Mouse (Mus musculus) layer of hippocampus, adult 9-10 months (tissue): ENCODE results near the gene Fsd1.
"Not testable (repeated sequence)": the region's sequence is repeated elsewhere in the genome, so short reads cannot be mapped to it uniquely, and the experiment has no call there.

Experiments
- DNase-seq: peaks from one replicate; pipeline ENCODE4 v3.0.0; 2022; ENCODE audit warnings: low spot score

Fsd1 gene

DNA sequence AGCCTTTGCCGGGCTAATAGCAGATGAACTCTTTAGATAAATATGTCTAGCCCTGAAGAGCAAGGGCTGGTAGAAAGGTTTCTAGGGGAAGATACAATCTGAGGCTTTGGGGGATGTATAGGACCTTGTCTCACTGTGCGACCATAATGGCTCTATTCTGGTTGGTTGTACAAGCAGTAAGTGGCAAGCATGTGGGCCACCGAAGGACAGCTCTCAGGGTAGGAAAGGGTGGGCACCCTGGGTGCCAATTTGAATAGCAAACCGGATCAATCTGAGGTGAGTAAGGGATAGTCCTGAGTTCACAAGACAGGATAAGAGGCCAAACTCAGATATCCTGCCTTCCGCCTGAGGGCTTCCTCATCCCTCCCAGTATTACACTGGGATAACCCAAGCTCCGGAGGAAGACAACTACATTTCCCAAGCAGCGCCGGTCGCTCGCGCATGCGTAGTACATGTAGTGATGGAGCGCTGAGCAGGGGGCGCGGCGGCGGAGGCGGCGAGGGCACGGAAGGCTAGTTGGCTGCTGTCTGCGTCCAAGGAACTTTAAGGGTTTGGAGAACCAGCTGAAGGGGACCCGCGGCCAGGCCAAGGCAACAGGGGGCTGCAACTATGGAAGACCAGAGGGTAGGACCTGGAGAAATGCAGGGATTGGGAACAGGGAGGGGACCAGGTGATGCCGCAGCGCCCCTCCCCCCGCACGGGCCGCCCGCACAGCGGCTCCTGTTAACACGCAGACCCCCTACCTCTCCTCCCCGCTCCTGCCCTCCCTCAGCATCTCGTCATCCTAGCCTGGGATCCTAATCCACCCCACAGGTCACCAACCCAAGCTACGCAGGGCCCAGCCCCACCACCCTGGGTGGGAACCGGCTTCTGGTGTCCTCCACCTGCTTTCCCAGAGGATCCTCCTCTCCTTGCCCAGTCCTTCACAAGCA lies at the start of gene Fsd1:
TSS of gene Fsd1 (plus strand) at position 480 of the 932 bp plus-strand sequence.
- DNase-seq, result no peak

DNA sequence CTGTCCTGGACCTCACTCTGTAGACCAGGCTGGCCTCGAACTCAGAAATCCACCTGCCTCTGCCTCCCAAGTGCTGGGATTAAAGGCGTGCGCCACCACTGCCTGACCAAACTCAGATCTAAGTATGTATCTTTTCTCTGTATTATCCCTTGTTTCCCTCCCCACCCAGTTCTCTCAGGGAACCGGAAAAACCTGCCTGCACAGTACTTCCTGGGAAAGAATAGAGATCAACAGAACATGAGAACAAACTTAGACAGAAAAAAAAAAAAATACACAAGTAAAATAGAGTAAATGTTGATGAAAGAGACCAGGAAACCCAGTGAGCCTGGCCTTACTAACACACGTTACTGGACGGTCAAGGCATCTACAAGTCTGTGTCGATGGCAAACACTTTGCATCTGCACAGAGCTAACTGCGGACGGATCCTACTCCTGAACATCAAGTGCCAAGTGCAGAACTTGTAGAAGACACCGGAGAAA lies 41.9 kb upstream of the Fsd1 start:
- not testable (repeated sequence) for DNase-seq

- peak; percentile 91 for DNase-seq
Measured at GRCm38 (mm10) chr17:55944866-55945682, 41.2 kb upstream of the Fsd1 start.

- DNase-seq, result no peak
Measured at GRCm38 (mm10) chr17:55945696-55946095, 40.6 kb upstream of the Fsd1 start.

GRCm38 (mm10) chr17:55948647-55949046 lies 37.7 kb upstream of the Fsd1 start:
- no peak for DNase-seq

GRCm38 (mm10) chr17:55949400-55949799 lies 36.9 kb upstream of the Fsd1 start, which contains the start of gene Zfp119b:
Gene Zfp119b, minus strand, starts transcription at chr17:55949500.
- DNase-seq, result no peak

DNA sequence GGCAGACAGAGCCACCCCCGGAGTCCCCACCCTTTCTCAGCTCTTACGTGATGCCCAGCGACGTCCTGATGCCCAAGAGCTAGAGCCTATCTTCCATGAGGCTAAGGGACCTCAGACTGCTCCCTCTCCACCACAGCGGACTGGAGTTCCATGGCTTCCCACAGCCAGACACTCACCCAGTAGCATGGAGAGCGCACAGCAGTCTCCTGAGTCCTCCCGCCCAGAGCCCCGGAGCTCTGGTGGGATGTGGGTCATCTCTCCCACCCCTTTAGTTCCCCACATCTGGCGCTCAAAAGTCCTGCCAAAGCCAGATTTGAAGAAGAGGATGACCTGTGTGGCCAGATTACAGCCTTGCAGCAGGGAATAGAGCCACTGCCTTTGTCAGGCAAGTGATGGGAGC lies 35.7 kb upstream of the Fsd1 start:
- no peak for DNase-seq

- no peak for DNase-seq
Measured at GRCm38 (mm10) chr17:55952041-55952440, 34.3 kb upstream of the Fsd1 start.

DNA sequence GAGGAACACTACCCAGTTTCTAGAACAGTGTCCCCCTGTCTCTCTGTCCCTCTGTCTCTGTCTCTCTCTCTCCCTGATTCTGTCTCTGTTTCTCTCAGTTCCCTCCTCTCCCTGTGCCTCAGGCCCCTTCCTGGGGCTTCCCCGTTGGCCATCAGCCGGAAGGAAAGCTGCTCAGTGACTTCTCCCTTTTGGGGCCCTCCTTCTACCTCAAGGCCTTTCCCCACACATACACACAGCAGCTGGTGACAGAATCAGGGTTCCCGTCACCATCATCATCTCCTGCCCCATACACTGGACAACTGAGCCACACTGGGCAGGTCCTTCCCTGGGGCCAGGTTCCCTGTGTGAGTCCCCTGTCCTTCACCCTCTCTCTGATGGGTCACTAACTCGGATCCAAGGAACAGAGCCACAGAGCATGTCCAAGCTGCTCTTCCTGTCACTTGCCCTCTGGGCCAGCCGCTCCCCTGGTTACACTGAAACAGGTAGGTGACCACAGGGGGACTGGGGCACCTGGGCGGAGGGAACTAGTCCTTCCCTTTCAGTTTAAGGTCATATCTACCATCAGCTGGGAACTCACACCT lies 33.8 kb upstream of the Fsd1 start, which contains the start of gene Ebi3:
TSS of gene Ebi3 (plus strand) at position 194 of the 581 bp plus-strand sequence.
- DNase-seq, result no peak

GRCm38 (mm10) chr17:55953751-55954150 lies 32.6 kb upstream of the Fsd1 start:
- no peak for DNase-seq

DNA sequence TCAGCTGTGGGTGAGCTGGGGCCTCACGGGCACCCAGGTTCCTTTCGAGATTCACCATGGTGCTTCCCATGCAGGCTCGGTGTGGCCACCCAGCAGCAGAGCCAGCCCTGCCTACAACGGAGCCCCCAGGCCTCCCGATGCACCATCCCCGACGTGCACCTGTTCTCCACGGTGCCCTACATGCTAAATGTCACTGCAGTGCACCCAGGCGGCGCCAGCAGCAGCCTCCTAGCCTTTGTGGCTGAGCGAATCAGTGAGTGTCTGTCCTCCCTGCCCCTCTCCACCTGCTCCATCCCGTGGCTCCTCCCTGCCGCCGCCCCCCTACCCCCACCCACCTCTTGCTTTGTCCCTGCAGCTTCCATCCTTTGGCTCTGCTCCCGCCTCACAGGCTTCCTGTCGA lies 32.1 kb upstream of the Fsd1 start:
- no peak for DNase-seq

DNA sequence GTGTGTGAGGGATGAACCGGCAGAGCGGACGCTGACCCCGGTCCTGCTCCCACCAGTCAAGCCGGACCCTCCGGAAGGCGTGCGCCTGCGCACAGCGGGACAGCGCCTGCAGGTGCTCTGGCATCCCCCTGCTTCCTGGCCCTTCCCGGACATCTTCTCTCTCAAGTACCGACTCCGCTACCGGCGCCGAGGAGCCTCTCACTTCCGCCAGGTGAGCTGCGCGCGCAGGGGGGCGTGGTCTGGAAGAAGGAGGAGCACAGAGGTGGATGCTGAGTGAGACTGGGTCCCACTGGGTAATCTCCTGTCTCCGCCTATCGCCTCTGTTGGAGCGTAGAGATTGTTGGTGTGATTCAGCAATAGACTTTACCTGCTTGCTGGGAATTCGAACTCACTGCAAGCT lies 30.2 kb upstream of the Fsd1 start:
- no peak for DNase-seq

- DNase-seq, result no peak
Measured at GRCm38 (mm10) chr17:55956591-55956990, 29.7 kb upstream of the Fsd1 start.

DNA sequence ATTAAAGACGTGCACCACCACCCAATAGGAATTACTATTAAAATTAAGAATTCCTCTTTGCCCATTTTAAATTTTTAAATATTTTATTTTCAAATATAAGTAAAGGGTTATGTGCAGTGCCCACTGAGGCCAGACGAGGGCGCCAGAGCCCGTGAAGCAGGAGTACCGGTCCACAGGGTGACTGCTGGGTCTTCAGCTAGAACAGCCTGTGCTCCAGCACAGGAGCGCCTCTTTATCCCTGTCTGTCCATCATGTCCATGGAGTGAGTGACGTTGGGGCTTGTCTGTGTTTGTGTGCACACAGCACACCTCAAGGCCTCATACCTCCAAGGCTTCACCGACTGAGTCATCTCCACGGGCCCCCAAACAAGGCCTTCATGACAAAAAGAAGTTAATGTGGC lies 29.1 kb upstream of the Fsd1 start:
- peak; percentile 65 for DNase-seq

GRCm38 (mm10) chr17:55957726-55958583 lies 28.4 kb upstream of the Fsd1 start:
- DNase-seq, result no peak

DNA sequence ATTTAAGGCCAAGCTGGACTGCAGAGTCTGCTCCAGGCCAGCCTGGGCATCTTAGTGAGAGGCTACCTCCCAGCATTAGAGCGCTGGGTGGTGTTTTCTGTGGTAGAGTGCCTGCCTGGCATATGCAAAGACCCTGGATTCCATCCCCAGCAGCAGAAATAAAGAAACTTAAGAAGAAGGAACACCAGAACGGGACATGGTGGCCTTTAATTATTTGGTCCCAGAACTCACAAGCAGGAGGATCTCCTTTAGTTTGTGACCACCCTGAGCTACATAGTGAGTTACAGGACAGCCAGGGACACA lies 27.8 kb upstream of the Fsd1 start:
- DNase-seq, result no peak

DNA sequence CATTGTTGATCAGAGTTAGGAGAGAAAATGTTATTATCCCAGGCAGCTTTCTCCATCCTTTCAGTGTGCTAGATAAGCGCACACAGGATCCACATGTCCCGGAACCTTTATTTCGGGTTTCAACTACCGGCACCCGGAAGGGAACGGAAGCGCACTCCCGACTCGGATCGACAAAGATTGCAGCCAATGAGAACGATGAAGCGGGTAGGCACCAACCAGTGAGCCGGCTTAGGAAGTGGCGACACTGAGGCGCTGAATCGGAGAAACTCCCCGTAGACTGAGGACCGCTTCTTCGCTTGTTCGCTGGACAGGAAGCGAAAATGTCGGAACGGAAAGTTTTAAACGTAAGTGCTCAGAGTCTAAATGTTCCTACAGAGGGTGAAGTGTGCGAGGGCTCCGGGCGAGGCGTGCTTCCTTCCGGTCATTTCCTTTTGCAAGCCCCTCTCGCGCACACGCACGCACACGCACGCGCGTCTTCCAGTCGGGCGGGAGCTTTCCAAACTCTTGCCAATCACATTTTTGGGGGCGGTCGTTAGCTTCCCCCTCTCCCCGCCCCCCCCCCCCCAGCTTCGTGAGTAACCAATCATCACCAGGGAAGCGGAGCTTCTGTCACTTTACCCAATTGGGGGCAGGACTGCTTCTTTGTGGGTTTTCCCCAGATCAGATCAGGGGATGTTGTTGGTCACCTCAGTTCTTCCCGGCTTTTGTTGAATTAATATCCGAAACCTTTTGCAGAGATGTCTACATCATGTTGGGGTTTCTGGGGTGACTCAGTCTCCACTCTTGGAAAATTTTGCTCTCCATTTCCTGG lies 27.2 kb upstream of the Fsd1 start, which contains the start of gene Yju2:
TSS of gene Yju2 (plus strand) at position 182 of the 811 bp plus-strand sequence.
- peak; percentile 93 for DNase-seq

DNA sequence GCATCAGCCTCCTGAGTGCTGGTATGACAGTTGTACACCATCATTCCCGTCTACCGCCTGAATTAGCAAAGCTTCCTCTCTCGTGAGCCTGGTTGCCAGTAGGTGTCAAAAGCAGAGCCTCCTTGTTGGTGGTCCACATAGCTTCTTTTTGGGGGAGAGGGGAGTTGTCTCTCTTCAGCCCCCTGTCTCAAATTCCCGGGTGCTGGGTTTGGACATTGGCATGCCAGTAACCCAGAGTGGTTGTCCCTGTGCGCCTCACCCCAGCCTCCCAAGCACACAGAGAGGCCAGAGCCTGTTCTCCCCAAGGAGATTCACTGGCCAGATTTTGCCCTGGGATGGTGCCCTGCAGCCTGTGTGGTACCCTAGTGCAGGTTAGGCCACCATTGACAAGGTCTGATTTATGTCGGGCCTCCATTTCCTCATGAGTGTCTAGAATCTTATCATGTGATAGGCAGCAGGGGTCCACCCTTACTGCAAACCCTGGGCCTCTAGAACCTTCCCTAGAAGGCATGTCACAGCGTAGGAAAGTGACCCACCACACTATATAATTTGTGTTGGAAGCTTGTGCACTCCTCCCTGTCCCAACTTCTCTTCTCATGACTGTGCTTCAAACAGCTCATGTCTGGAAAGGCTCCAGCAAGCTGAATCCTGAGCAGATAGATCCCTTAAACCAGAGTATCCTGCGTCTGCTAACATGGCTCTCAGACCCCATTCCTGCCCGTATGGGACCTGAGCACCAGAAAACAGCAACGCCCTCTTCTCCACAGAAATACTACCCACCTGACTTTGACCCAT lies 26.2 kb upstream of the Fsd1 start:
- no peak for DNase-seq

DNA sequence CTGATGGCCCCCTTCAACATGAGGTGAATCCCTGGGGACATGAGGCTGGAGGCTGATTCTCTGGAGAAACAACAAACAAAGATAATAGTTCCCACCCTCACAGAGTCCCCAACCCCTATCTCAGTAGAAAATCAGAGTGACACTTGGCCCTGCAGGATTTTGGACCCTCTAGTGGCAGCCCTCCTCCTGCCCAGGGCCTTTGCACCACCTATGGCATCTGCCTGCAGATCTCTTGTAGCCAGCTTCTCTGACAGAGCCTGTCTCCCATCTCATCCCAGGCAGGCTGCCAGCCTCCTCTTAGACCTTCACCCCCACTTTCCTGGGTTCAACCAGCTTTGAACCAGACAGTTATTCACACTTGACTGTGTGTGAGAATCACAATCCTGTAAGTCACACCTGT lies 25.5 kb upstream of the Fsd1 start:
- no peak for DNase-seq

DNA sequence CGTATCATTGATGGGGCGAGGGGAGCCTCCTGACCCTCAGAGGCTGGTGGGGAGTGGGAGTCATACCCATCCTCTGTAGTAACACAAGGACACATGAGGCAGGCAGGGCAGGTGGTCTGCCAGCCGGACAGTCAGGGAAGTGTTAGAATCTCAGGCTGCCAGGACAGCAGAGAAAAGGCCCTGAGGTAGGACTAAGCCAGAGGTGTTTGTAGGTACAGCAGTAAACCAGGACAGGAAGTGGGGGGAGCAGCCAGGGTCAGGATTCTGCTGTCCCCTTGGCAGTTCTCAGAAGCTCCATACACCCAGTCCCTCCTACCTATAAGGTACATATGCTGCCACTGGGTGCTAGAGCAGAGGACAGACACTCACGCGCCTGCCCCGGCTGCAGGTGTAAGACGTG lies 24.7 kb upstream of the Fsd1 start:
- no peak for DNase-seq
